Mouse (Mus musculus): ENCODE measurements at regions not wholly inside any gene's neighbourhood (a gene's known extent, or its start where the extent isn't known, plus 50 kb on each side); places are given as distances from the start of the nearest gene placed in this dataset.

DNA sequence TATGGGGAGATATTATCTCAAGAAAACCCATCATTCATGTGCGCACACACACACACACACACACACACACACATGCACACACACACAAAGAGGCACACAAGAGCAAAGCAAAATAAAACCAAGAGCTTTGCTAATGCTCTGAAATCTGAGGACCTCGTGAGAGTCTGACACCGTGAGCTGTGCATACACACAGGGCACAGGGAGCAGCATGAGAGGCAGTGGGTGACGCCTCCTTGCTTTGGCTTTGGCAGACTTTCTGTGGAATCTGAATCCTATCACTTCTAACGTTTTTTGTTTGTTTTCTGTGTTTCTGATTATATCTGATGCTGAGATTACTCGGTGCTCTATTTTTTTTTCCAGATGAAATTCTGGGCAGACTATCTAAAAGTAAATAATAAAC is 343.4 kb upstream of the Dnajc24 start:
- no peak for TF ChIP-seq GATA1 (IDR thresholded peaks at IDR 0.05; ENCODE audit: borderline replicate concordance, low read length)
- TF ChIP-seq TAL1 (conservative IDR thresholded peaks at IDR 0.05; ENCODE audit: low read depth, low read length) = no peak
- TF ChIP-seq CTCF (IDR thresholded peaks at IDR 0.05; ENCODE audit: low read depth, low read length) = no peak
- TF ChIP-seq POLR2AphosphoS5 (IDR thresholded peaks at IDR 0.05; ENCODE audit: insufficient replicate concordance, low read depth, low read length) = no peak
- no peak for TF ChIP-seq GATA2 (IDR thresholded peaks at IDR 0.05; ENCODE audit: borderline replicate concordance, low read depth, low read length)

Measured in G1E (cell line).